Mouse (Mus musculus) cerebellum, adult (tissue): ENCODE measurements around the gene Ttc4.

Experiments used
- ATAC-seq: cut with Nextera tagmentation; 2 replicates; pipeline ENCODE4 v1.9.2; 2017; ENCODE audit warnings: mild to moderate bottlenecking, moderate library complexity, mixed read lengths; ENCODE audit not compliant: insufficient number of reproducible peaks, low FRiP score, low TSS enrichment

Gene Ttc4

DNA sequence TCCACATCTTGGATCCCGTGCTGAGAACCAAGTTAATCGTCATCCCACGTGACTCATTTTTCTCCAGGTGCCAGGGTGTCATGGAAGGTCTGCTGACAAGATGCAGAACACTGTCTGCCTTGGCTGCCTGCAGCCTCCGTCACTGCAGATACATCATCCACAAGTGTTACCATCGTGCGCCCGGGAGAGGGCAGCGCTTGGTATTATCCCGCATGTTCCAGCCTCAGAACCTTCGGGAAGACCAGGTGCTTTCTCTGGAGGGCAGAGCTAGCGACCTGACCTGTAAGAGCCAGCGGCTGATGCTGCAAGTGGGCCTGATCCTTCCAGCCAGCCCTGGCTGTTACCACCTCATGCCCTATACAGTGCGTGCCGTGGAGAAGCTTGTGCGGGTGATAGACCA is 25.7 kb downstream of the Ttc4 start:
- no peak for ATAC-seq

DNA sequence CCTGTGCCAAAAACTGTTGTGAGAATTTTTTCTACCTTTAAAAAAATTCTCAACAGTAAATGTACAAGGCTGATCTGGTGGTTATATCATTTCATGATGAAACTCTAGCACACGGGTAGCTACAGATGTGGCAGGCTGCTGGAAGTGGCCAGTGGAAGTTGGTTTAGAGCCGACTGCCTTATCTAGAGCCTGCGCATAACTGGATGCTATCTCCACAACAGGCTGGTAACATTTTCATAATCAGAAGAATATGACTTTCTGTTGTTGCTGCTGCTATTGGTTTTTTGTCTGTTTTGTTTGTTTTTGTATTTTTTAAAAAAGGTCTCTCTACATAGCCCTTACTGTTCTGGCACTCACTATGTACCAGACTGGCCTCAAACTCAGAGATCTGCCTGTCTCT is 26.2 kb downstream of the Ttc4 start:
- ATAC-seq = no peak

DNA sequence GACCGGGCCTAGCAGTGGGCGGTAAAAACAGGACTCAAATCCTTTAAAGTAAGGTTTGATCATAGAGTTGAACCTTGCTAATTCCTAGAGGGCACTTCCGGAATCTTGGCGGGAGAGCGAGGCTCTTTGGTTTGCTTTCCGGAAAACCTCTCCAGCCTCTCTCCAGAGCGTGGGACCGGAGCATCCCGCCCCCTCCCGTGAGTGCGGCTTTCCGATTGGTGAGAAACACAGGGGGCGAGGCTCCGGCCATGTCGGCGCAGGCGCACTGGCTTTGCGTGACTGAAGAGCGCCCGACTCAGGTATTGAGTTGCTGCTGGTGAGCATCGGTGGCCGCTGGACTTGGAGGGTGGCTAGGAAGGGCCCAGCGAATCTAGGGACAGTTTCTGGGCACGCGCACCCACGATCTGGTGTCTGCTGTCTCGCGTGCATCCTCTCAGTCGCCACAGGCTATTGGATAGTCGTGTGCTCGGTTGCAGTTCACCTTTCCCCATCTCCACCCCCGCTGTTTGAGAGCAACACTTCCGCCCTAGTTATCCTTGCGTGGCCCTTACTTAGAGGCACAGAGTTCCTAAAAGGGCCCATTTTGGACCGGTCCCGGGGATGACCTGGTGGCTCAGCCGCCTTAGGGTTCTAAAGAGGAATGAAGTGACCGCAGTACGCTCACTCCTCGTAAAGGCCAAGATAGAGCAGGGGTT is 27.8 kb downstream of the Ttc4 start, which contains the start of gene Pars2:
Pars2 (plus strand) TSS at position 237 of the 695 bp plus-strand sequence.
- peak; percentile 98 for ATAC-seq

DNA sequence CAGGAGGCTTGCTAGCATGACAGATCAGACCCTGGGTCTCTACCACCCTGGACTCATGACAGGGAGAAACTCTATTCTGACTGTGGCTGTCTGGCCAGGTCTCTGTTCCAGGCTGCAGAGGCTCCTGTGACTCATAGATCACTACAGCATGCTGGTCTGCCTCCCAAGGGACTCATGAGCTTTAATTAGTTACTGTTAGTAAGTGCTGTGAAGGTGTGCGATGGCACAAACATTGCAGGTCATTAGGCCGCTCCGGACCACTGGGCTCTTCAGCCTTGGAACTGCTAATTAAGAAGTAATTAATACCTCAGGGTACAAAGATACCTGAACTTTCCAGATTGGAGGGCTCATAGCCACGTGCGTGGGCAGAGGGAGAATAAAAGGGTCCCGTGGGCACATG is 31.6 kb downstream of the Ttc4 start:
- ATAC-seq = no peak

DNA sequence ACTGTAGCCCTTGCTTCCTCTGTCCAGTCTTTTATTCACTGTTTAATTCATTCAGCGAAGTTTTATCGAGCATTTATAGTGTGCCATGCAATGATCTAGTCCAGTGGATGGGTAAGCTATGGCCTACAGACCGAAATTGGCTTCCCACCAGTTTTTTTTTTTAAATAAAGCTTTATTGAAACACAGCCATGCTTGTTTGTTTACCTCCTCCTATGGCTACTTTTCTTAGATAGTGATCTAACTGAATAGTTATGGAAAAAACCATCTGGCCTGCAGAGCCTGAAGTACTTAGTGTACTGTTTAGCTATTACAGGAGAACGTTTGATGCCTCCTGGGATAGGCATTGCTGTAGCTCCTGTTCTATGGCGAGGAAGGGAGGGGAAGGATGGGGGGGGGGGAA is 32.9 kb downstream of the Ttc4 start:
- no peak for ATAC-seq

DNA sequence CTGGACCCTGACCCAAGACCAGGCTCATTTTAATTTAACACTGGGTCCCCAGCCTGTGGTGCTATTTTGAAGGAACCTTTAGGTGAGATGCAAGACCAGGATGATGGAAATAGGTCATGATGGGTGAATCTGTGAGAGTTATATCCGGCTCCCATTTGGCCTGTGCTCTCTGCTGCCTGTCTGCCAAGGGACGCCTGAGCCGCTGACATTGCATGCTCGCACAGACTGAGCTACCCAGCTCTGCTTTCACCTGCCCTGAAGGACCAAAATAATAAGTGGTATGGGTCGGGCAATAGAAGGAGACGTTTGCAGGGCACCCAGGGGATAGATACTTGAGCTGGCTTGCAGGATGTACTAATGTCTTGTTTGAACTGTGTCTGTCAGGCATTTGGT is 34.5 kb downstream of the Ttc4 start:
- no peak for ATAC-seq

DNA sequence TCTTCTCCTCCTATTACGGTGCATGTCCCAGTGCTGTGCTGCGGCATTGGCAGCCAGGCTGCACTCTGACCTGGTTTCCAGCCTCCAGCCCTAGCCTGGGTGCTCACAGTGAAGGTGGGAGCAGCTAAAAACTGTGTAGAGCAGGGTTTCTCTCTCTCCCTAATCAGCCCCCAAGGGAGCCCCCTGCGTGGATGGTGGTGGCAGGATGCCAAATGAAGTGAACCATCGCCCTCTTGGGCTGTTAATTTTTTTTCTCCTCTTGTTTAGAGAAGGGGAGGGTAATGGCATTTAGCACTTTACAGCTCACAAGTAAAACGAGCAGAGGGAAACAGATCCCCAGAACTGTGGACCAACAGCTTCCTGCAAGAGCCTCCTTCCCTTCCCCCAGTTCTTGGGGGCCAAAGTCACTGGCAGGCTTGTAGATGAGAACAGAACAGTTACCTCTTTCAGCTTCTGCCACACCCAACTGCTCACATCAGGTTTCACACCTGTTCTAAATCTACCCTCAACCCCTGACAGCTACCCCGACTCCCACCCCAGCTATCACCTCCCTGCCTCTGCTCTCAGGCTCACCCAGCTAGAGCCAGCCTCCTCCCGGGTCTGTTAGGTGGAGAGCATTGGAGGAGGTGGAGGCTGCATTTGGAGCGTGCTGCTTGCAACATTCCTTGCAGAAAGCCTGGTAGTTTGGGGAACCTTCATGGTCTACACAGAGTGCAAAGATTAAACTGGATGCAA is 35.1 kb downstream of the Ttc4 start:
- ATAC-seq = no peak; the same call in 1 of the 2 replicates

DNA sequence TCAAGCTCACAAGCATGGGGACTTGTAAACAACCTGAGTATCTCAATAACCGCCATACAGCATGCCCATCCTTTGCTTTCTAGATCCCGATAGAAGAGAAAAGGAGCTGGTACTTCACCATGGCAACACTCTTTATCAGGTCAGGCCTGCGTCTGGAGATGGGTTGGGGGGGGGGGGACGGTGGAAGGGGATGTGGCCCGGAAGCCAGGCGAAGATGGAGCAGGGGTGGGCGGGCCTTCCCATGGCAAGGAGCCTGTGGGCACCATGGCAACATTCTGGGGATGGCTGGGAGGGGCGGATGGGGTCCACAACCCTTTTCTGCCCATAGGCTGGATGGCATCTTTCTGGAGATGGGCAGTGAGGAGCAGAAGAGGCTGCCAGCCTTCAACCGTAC is 44.7 kb downstream of the Ttc4 start:
- no peak for ATAC-seq

DNA sequence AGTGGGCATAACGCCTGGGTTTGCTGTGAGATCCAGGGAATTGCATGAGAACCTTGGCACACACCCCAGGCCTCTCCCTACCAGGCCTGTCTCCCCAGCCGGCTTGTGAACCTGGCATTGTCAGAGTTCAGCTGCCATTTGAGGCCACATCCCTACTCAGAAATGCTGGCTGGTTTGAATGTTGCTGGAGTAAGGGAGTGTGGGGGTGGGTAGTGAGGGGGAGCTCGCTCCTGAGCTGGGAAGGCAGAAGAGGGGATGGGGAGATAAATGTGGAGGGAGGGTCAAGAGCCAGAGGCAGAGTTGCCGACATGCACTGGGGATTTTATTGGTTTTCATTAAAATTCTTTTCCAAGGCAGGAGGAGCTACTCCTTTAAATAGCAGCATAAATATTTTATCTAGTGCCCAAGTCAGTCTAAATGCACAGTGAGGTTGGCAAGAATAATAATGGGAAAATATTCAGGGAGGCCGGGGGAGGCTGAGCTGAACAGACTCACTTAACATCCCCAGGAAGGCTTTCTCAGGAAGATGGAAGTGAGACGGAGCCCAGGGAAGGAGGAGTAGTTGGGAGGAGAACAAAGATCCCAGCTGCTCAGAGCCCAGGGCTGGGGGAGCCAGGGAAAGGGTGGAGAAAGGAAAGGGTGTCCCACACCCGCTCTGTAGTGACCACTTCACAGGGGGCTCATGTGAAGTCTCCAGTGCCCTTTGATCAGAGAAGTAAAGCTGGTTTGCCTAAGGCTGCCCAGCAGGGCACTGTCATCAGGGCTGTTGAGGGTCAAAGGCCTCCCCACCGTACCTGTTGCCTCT is 45.3 kb downstream of the Ttc4 start:
- ATAC-seq = no peak

DNA sequence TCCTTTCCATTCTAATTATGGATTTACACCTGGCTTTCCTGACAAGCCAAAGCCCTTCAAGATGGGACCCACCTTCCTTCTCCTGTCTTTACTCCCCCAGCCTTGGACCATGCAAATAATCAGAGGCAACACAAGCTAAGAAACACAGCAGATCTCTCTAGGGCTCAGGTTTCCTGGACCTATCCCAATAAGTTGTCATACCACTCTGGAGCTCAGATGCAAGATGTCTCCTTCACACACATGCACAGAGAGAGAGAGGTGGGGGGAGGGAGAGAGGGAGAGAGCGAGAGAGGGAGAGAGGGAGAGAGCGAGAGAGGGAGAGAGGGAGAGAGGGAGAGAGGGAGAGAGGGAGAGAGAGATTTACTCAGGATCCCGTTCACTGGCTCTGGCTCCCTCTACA is 46.4 kb downstream of the Ttc4 start:
- ATAC-seq = no peak

DNA sequence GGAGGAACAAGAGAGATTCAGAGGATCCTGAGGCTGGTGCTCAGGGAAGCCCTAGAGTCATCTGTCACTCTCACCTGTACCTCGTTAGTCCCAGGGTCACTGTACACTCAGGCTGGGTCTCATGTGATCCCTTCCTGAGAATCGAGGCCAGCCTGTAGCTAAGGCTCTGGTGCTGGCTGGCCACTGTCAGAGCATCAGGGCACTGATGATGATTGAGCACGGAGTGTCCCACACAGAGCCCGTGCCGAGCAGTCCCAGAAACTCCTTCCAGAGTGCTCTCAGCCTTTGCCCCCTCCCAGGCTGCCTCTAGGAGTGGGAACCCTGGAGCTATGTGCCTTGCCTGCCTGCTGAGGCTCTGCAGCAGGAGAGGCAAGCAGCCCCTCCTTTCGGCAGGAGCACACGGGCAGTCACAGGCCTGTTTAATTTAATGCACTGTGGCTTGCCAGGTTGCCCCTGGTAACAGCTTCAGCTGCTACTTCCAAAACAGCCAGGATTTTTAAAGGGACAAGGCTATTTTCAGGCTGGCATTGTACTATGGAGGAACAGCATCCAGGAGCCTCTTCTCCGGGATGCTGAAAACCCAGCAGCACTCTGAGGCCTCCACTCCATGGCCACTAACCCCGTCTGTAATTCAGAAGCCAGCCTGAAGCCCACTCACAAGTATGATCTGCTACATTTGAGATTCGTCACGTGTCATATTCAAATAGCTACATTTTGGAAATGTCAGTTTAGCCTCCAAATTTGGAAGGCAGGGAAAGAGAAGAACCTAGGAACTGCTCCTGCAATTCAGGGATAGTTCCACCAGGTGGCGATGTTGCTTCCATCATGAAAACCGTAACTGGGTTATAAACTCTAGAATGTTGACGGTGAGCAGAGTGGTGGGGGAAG is 48.2 kb downstream of the Ttc4 start:
- peak; percentile 76 for ATAC-seq

DNA sequence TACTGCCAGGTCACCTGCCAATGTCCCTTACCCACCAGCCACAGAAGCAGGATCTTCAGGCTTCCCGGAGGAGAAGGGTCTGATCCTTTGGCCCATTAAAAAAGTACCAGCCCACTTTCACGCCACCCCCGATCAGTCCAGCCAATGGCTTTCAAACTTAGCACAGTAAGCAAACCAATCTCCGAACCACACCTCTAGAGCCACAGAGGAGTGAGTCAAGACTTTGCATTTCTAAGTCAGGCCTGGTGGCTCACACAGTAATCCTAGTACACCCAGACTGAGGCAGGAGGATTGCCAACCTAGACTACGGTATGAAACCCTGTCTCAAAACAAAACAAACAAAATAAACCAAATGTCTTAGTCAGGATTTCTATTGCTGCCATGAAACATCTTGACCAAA is 49.4 kb downstream of the Ttc4 start:
- ATAC-seq = no peak

DNA sequence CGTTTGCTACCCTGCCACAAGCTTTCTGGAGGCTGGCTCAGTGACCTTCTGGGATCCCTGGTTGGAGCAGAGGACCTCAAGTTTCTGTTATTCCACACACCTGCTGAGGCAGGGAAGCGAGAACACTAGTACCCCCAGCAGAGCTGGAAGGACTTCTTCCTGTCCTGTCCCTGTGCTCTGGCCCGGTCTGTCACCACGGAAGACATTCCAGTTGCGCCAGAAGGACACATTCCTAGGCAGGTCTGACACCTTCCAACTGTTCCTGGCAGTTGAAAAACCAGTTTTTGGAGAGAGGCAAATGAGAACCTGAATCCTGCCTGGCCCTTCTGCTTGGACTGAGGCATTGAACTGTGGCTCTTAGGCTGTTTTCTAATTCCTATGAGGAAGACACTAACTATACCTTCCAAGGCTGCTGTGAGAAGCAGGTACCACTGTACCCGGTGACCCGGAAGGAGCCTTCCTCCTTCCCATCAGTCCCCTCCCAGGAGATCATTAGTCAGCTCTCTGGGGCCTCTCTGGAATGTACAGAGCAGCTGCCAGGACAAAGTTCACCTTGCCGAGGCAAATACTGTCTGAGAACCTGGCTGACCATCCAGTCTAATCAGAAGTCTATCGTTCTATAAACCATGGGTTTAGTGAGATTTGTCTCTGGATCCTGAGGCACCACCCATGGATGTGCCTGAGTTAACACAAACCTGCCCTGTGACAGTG is 49.9 kb downstream of the Ttc4 start:
- no peak for ATAC-seq

DNA sequence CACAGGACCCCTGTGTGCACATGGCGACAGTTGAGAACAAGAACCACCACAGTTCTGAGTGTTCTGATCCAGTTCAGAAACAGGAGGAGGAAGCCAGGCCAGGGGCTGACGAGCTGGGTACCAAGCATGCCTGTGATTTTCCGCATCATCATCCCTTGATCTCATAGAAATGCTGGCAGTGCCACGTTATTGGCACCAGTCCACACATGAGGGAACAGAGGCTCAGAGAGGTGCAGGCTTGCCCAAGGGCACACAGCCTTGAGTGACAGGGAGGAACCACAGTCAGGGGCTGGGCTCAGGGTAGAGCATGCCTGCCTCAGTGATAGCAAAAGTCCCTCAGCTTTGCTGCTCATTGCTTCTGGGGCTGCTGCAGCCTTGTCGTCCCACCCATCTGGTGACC is 50.9 kb downstream of the Ttc4 start:
- ATAC-seq = no peak

DNA sequence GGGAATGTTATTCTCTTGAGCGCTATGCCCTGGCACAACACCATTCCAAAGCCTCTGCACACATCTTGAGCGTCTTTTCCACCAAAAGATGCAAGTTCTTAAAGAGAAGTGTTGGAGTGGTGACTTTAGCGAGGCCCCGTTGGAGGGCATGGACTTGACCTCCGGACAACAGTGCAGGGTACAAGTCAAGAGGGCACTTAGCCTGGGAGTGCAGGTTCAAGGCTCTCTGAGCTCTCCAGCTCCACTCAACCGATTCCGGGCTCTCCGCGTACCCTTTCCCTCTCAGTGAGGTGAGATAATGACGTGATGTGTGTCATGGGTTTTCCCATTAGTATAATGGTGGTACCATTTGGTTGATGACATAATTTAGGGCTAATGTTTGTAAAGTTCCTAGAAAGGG is 54.5 kb downstream of the Ttc4 start:
- no peak for ATAC-seq

DNA sequence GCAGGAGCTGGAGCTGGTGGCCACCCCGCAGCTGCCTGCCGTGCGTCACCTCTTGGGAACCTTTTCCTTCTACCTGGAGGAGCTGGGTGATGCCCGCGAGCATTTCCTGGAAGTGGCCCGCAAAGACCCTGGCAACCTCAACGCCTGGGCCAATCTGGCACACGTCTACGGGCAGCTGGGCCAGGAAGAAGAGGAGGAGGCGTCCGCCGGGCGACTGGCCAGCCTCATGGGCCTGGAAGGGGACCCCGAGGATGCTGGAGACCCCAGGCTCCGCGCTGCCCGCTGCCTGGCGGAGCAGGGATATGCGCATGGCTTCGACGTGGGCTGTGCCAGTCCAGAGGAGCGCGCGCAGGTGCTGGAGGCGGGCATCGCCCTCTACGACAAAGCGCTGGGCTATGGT is 56.0 kb downstream of the Ttc4 start:
- no peak for ATAC-seq

DNA sequence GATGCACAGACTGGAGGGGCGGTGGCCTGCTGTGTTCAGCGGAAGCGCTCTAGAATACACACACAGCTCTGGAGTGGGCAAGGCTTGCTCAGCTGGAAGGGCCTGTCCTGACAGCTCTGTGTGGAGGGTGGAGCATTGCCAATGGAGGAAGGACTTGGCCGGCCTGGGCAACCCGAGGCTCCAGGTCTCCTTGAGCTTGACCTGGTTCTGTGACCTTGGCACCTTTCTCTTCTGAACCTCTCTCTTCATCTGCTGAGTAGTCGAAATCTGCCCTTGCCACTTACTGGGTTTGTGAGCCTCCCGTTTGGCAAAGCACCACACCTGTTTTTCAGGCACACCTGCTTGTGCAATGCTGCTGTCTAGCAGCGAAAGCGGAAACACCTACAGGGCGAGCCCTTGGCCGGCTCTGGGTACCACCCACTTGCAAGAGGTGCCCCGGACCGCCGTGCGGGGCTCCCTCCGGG is 56.7 kb downstream of the Ttc4 start, which contains the start of gene Ttc22:
Ttc22 (plus strand) TSS at position 403 of the 464 bp plus-strand sequence.
- ATAC-seq = no peak

DNA sequence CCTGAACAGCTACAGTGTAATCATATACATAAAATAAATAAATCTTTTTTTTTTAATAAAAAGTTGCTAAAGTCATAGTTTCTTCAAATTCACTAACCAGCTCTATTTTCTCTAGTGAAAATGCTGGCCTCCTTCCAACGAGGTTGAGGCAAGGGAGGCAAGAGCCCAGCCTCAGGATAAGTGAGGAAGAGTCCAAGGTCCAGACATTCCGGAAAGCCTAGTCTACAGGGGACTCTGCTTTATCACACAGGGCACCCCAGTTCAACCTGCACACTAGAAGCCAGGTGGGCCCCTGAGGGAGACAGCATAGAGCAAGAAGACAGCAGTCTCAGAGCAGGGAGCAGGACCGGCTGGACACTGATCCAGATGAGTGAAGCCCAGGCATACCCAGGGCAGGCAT is 57.3 kb downstream of the Ttc4 start:
- ATAC-seq = no peak

DNA sequence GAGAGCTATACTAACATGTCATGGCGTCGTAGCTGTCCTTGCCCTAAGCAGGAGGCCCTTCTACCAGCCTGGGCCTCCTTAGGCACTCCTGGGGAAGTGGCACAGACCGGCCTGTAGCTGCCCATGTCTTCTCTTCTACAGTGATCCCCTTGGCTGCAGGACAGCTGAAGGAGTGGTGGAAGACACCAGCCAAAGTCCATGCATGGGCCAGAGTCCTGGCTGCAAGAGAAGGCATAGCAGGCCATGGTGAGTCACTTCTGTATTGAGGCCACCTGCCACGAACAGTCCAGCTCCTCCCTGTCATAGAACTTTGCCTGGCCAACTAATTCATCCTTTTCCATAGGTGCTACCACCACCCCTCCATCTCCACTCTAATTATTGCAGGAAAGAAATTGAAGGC is 59.8 kb downstream of the Ttc4 start:
- no peak for ATAC-seq

DNA sequence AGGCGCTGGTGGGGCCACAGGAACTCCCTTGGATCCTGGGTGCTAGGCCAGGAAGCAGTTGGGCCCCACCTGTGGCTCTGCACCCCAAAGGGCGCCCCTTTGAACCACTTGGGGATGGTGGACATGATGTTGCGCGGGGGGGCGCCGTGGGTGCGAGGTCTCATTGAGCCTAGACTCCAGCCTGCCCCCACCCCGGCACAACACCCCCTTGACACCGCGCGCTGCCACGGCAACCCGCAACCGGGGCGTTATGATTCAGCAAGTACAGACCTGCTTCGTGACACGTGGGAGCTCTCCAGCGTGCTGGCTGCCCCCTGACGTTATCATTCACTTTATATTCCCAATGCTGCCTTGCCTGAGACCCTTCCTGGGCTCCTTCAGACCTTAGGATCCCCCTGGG is 61.7 kb downstream of the Ttc4 start, which contains the start of gene Lexm:
Lexm (minus strand) TSS at position 186 of the 400 bp plus-strand sequence.
- no peak for ATAC-seq
